Mouse (Mus musculus): ENCODE data around the gene Cog2. TPM values are rescaled to one million over a fixed set of nuclear protein-coding genes. Genes with fewer than 3 reads are reported as not detected.

Gene Cog2
- total RNA-seq, 2 experiments from 2014 or later, result 17.1 to 17.7 TPM

- no peak overlapping the region for H3K27ac ChIP-seq
- TF ChIP-seq CTCF (IDR thresholded peaks at IDR 0.05), result no peak
- intact Hi-C loops (cut with DNase I), result no loop called here
- DNase-seq, result no peak
- no peak overlapping the region for H3K4me3 ChIP-seq
These were observed 35.6 kb downstream of the Cog2 start for GRCm38 (mm10) chr8:124556164-124556563.

- no peak for DNase-seq
- Histone ChIP-seq H3K27ac (no peak overlapping the region), H3K4me3 (no peak overlapping the region)
- intact Hi-C loops (cut with DNase I), result no loop called here
- TF ChIP-seq CTCF (IDR thresholded peaks at IDR 0.05), result no peak
These were observed 36.1 kb downstream of the Cog2 start for GRCm38 (mm10) chr8:124556658-124557057.

- intact Hi-C loops (cut with DNase I), result no loop called here
- no peak for TF ChIP-seq CTCF (IDR thresholded peaks at IDR 0.05)
- Histone ChIP-seq H3K4me3 (no peak overlapping the region), H3K27ac (no peak overlapping the region)
- no peak for DNase-seq
These were observed 36.9 kb downstream of the Cog2 start for GRCm38 (mm10) chr8:124557476-124557875.

- H3K27ac ChIP-seq, result no peak overlapping the region
- no peak for TF ChIP-seq CTCF (IDR thresholded peaks at IDR 0.05)
- intact Hi-C loops (cut with DNase I), result loop anchor here (5.0 kb wide), 1 partner anchor 35 kb away; no protein-coding TSS in a partner anchor
- H3K4me3 ChIP-seq, result no peak overlapping the region
- no peak for DNase-seq
These were observed 46.6 kb downstream of the Cog2 start for GRCm38 (mm10) chr8:124567126-124567525.

GRCm38 (mm10) chr8:124567584-124567983 lies 47.0 kb downstream of the Cog2 start:
- TF ChIP-seq CTCF (IDR thresholded peaks at IDR 0.05), result no peak
- intact Hi-C loops (cut with DNase I), result loop anchor here (5.0 kb wide), 1 partner anchor 35 kb away; no protein-coding TSS in a partner anchor
- H3K27ac ChIP-seq, result 0 out of 2 replicates have a peak overlapping the region, but pooled peaks have one; percentile 3
- DNase-seq, result peak; percentile 67
- H3K4me3 ChIP-seq, result no peak overlapping the region

- Histone ChIP-seq H3K27ac (peak overlapping the region; percentile 91), H3K4me3 (peak overlapping the region; percentile 65)
- DNase-seq, result peak; percentile 43
- intact Hi-C loops (cut with DNase I), result loop anchor here (5.0 kb wide), 1 partner anchor 37 kb away; no protein-coding TSS in a partner anchor
- no peak for TF ChIP-seq CTCF (IDR thresholded peaks at IDR 0.05)
These were observed 48.5 kb downstream of the Cog2 start for GRCm38 (mm10) chr8:124569100-124569499.

- DNase-seq, result peak; percentile 92
- peak within 1 kb of the TSS; percentile 65 for H3K4me3 ChIP-seq
- TF ChIP-seq CTCF (IDR thresholded peaks at IDR 0.05), result no peak
- intact Hi-C loops (cut with DNase I), result loop anchor here (5.0 kb wide), 1 partner anchor 37 kb away; no protein-coding TSS in a partner anchor
- H3K27ac ChIP-seq, result peak within 1 kb of the TSS; percentile 91
These were observed 49.0 kb downstream of the Cog2 start, which contains the start of gene Agt for GRCm38 (mm10) chr8:124569593-124569992. TSS of gene Agt (minus strand) at chr8:124569706.

GRCm38 (mm10) chr8:124571732-124572429 lies 51.3 kb downstream of the Cog2 start:
- intact Hi-C loops (cut with DNase I), result loop anchor here (5.0 kb wide), 2 partner anchors 50 to 170 kb away; partner anchors contain the start of gene Cog2
- Histone ChIP-seq H3K4me3 (no peak overlapping the region), H3K27ac (no peak overlapping the region)
- no peak for TF ChIP-seq CTCF (IDR thresholded peaks at IDR 0.05)
- no peak for DNase-seq

- no peak for TF ChIP-seq CTCF (IDR thresholded peaks at IDR 0.05)
- intact Hi-C loops (cut with DNase I), result loop anchor here (5.0 kb wide), 2 partner anchors 50 to 170 kb away; partner anchors contain the start of gene Cog2
- Histone ChIP-seq H3K4me3 (no peak overlapping the region), H3K27ac (no peak overlapping the region)
- DNase-seq, result no peak
These were observed 51.8 kb downstream of the Cog2 start for GRCm38 (mm10) chr8:124572430-124572775.

GRCm38 (mm10) chr8:124573552-124574340 lies 53.2 kb downstream of the Cog2 start:
- DNase-seq, result peak; percentile 90
- TF ChIP-seq CTCF (IDR thresholded peaks at IDR 0.05), result peak; percentile 86
- Histone ChIP-seq H3K4me3 (peak overlapping the region; percentile 34), H3K27ac (0 out of 2 replicates have a peak overlapping the region, but pooled peaks have one; percentile 9)
- intact Hi-C loops (cut with DNase I), result loop anchor here (5.0 kb wide), 2 partner anchors 51 to 171 kb away; partner anchors contain the start of gene Cog2

GRCm38 (mm10) chr8:124575811-124576210 lies 55.2 kb downstream of the Cog2 start, which contains the start of gene Capn9:
TSS of gene Capn9 (plus strand) at chr8:124576111.
- no peak within 1 kb of the TSS for H3K27ac ChIP-seq
- no peak for TF ChIP-seq CTCF (IDR thresholded peaks at IDR 0.05)
- H3K4me3 ChIP-seq, result no peak within 1 kb of the TSS
- intact Hi-C loops (cut with DNase I), result no loop called here
- no peak for DNase-seq

- H3K27ac ChIP-seq, result no peak overlapping the region
- DNase-seq, result no peak
- intact Hi-C loops (cut with DNase I), result no loop called here
- TF ChIP-seq CTCF (IDR thresholded peaks at IDR 0.05), result no peak
- no peak overlapping the region for H3K4me3 ChIP-seq
These were observed 56.2 kb downstream of the Cog2 start for GRCm38 (mm10) chr8:124576751-124577150.
